Comparison of ENCODE assay signal across 15 mouse cellular contexts in the genomic region with DNA sequence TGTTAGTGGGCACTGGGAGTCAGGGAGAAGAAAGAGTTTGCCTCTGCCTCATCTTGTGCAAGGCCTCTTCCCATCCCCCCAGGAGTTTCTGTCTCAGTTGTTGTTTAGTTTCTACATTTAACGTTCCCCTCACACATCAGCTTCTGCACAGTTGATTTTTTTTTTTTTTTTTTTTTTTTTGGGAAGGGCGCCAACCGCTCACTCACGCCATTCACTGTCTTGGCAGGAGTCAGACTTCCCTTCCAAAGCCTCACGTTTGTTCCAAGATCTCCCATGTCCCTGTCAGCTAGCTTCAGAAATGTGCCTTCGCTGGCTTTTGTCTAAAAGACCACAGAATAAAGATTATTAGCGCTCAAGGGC. TPM values are rescaled to one million over a fixed set of nuclear protein-coding genes. Genes with fewer than 3 reads are reported as not detected.
DNase-seq lines count a peak whose midpoint lies in the region; ATAC-seq lines count a peak whose summit lies in the region.
"Had no signal": no experiment of that assay in that cellular context is flagged by ENCODE, and none has a peak within 500 bp of the region (broad histone marks: within the 10 kb centered on the region; RNA-seq: fewer than 3 reads in every experiment).

No protein-coding gene starts in this region.

- H3K9me3 ChIP-seq in forebrain, embryonic 12.5 days = no peaks in the 10 kb centered on the region
- H3K9me3 ChIP-seq in forebrain, embryonic 11.5 days (ENCODE audit: control insufficient read depth, low read length) = no peaks in the 10 kb centered on the region
- H3K9me3 ChIP-seq in liver, embryonic 11.5 days (ENCODE audit: control insufficient read depth, low read length) = no peaks in the 10 kb centered on the region
- H3K9me3 ChIP-seq: embryonic facial prominence, embryonic 13.5 days had no signal

- no peak overlapping the region for H3K9ac ChIP-seq in forebrain, embryonic 12.5 days
- H3K9ac ChIP-seq in forebrain, embryonic 11.5 days (ENCODE audit: low read length) = no peak overlapping the region
- H3K9ac ChIP-seq in liver, embryonic 11.5 days (ENCODE audit: low read depth, low read length) = no peak overlapping the region
- H3K9ac ChIP-seq: embryonic facial prominence, embryonic 13.5 days; liver, embryonic 14.5 days had no signal

- H3K4me2 ChIP-seq in forebrain, embryonic 12.5 days = no peak overlapping the region
- no peak overlapping the region for H3K4me2 ChIP-seq in forebrain, embryonic 11.5 days (ENCODE audit: low read depth, low read length, severe bottlenecking)
- H3K4me2 ChIP-seq in liver, embryonic 11.5 days = no peak overlapping the region
- H3K4me2 ChIP-seq: embryonic facial prominence, embryonic 13.5 days had no signal

- peaks cover 26% of the 10 kb centered on the region for H3K4me1 ChIP-seq in forebrain, embryonic 12.5 days
- H3K4me1 ChIP-seq in forebrain, embryonic 11.5 days (replicated peaks; ENCODE audit: control insufficient read depth, insufficient read depth, low read length) = peaks cover 5% of the 10 kb centered on the region; the same call in 1 of the 2 replicates
- H3K4me1 ChIP-seq in liver, embryonic 11.5 days (replicated peaks; ENCODE audit: control insufficient read depth, insufficient read depth, low read length) = no peaks in the 10 kb centered on the region

- H3K27me3 ChIP-seq in forebrain, embryonic 12.5 days = peaks cover 9% of the 10 kb centered on the region; the same call in 1 of the 2 replicates
- H3K27me3 ChIP-seq in forebrain, embryonic 11.5 days (ENCODE audit: control insufficient read depth, insufficient read depth, low read length) = no peaks in the 10 kb centered on the region
- no peaks in the 10 kb centered on the region for H3K27me3 ChIP-seq in liver, embryonic 11.5 days (replicated peaks; ENCODE audit: control insufficient read depth, insufficient read depth, low read length)
- H3K27me3 ChIP-seq: embryonic facial prominence, embryonic 13.5 days had no signal

- no peaks in the 10 kb centered on the region for H3K36me3 ChIP-seq in forebrain, embryonic 12.5 days (replicated peaks)
- no peaks in the 10 kb centered on the region for H3K36me3 ChIP-seq in forebrain, embryonic 11.5 days (ENCODE audit: control insufficient read depth, insufficient read depth, low read length)
- H3K36me3 ChIP-seq in liver, embryonic 11.5 days (ENCODE audit: control insufficient read depth, insufficient read depth, low read length) = no peaks in the 10 kb centered on the region
- H3K36me3 ChIP-seq: embryonic facial prominence, embryonic 13.5 days had no signal

- H3K4me3 ChIP-seq in forebrain, embryonic 12.5 days (replicated peaks) = no peak overlapping the region
- H3K4me3 ChIP-seq in forebrain, embryonic 11.5 days (ENCODE audit: low read depth, low read length) = no peak overlapping the region
- no peak overlapping the region for H3K4me3 ChIP-seq in liver, embryonic 11.5 days (ENCODE audit: low read depth, low read length)
- H3K4me3 ChIP-seq: embryonic facial prominence, embryonic 13.5 days; myocyte had no signal

- DNase-seq in forebrain, embryonic 11.5 days (ENCODE audit: low spot score) = no peak
- DNase-seq in 3T3-L1 (ENCODE audit: low read depth, low spot score) = peak; percentile 69
- peak; percentile 65 for DNase-seq in brain, embryonic 18.5 days (ENCODE audit: low read depth, low spot score)
- DNase-seq in lung, postnatal 25 days (ENCODE audit: low spot score) = peak; percentile 18
- DNase-seq in liver, embryonic 11.5 days (ENCODE audit: low spot score) = no peak
- DNase-seq in heart, adult 11 months = no peak
- DNase-seq: cerebellum, adult 11-12 months; heart, postnatal 36 days; right cerebral cortex, adult 18-20 months; thymus, postnatal 4 days had no signal

- WGBS in forebrain, embryonic 12.5 days = 27% methylated on average over 7 of the region's 7 CpGs
- 59% methylated on average over 7 of the region's 7 CpGs for WGBS in forebrain, embryonic 11.5 days
- 77% methylated on average over 7 of the region's 7 CpGs for WGBS in liver, embryonic 11.5 days

- peak; percentile 55; the same call in 1 of the 2 replicates for ATAC-seq in forebrain, embryonic 12.5 days (ENCODE audit: low FRiP score)
- no peak for ATAC-seq in forebrain, embryonic 11.5 days (replicated peaks; ENCODE audit: low FRiP score)
- ATAC-seq in erythroblast, adult 5-6 weeks (replicated peaks; ENCODE audit: low FRiP score, poor library complexity, severe bottlenecking) = no peak
- no peak for ATAC-seq in liver, embryonic 11.5 days (replicated peaks; ENCODE audit: low FRiP score)

- peak overlapping the region; percentile 68 for H3K27ac ChIP-seq in forebrain, embryonic 12.5 days
- no peak overlapping the region for H3K27ac ChIP-seq in forebrain, embryonic 11.5 days (ENCODE audit: low read depth, low read length)
- H3K27ac ChIP-seq in liver, embryonic 11.5 days (ENCODE audit: low read depth, low read length) = no peak overlapping the region
- H3K27ac ChIP-seq: embryonic facial prominence, embryonic 13.5 days; liver, embryonic 14.5 days had no signal

RNA-seq across cellular contexts. Expression of gene Wdr66, which starts 25.4 kb away (rescaled TPM):
- 1.3 and 2.3 TPM in 2 replicates for polyA plus RNA-seq in forebrain, embryonic 12.5 days (2016; fragmentation: Nextera tagmentation; extraction: Ambion mirVana)
- 1.1 and 1.9 TPM in 2 replicates for polyA plus RNA-seq in forebrain, embryonic 11.5 days (2014; fragmentation: Nextera tagmentation; extraction: Ambion mirVana)
- 0.84 and 11.9 TPM in 2 replicates for total RNA-seq in erythroblast, adult 5-6 weeks (2015; ENCODE audit: low replicate concordance)
- total RNA-seq in erythroblast, adult 5-6 weeks (2017; ENCODE audit: low replicate concordance) = 0.42 and 2.4 TPM in 2 replicates
- polyA plus RNA-seq in liver, embryonic 11.5 days (2014; fragmentation: Nextera tagmentation; extraction: Ambion mirVana) = 0.12 and 0.40 TPM in 2 replicates

Comparison
In these comparisons a context has a peak if more than half of its experiments do, and no peak if none do; other contexts are left out.
1. DNase-seq: peak in 3T3-L1 (single experiment), brain, embryonic 18.5 days (single experiment) and lung, postnatal 25 days (single experiment); none in forebrain, embryonic 11.5 days (single experiment), liver, embryonic 11.5 days (single experiment) and heart, adult 11 months (single experiment).